Mouse (Mus musculus) thymus, adult 2 months (tissue): ENCODE data around the gene Olfr679.

ENCODE experiments used
- CTCF ChIP-seq: fragments of 200-500 bp; IDR thresholded peaks from 2 replicates; pipeline ENCODE4 v1.5.1; 2012; ENCODE audit warnings: mild to moderate bottlenecking, control low read depth, low read length, moderate library complexity, borderline replicate concordance; ENCODE audit not compliant: control insufficient read depth, poor library complexity, insufficient read depth; ENCODE audit errors: extremely low read depth
- POLR2A ChIP-seq: fragments of 200-500 bp; IDR thresholded peaks from 2 replicates; pipeline ENCODE4 v1.6.1; 2012; ENCODE audit warnings: mild to moderate bottlenecking, low read length, control low read depth, moderate library complexity; ENCODE audit not compliant: control insufficient read depth, poor library complexity, insufficient read depth; ENCODE audit errors: extremely low read depth

DNA sequence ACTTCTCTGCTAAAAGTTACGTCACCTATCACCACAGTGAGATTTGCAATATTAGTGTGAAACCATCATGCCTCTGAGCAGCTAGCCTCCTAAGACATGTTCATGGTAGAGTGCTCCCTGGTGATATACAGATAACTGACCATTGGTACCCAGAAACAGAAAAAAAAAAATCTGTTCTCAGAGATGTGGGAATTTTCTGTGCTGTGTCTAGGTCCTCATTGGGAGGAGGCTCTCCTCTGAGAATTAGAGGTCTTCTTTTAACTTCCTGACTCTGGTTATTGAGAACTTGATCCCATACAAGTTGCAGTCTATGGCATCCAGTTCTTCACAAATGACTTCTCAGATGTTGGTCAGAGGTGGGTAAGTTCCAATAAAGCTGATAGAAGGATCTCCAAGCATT, 16.8 kb upstream of the Olfr679 start, which contains the start of gene Olfr678:
- TF ChIP-seq POLR2A: no peak
- TF ChIP-seq CTCF: no peak
